Mouse (Mus musculus): ENCODE measurements around the gene Fam19a5.

Gene Fam19a5

GRCm38 (mm10) chr15:87543599-87544338 lies at the start of gene Fam19a5:
Fam19a5 (plus strand) TSS chr15:87544299.
- DNase-seq (ENCODE audit: low spot score in 2 of 2): no peak

GRCm38 (mm10) chr15:87501737-87502136 lies 42.4 kb upstream of the Fam19a5 start:
- DNase-seq (ENCODE audit: low spot score in 2 of 2): no peak

- DNase-seq (ENCODE audit: low spot score in 2 of 2): no peak
Observed at GRCm38 (mm10) chr15:87507349-87507748, 36.8 kb upstream of the Fam19a5 start.

GRCm38 (mm10) chr15:87510886-87511285 lies 33.2 kb upstream of the Fam19a5 start:
- no peak for DNase-seq (ENCODE audit: low spot score in 2 of 2)

- DNase-seq (ENCODE audit: low spot score in 2 of 2): no peak
Observed at GRCm38 (mm10) chr15:87518161-87518560, 25.9 kb upstream of the Fam19a5 start.

GRCm38 (mm10) chr15:87529271-87529670 lies 14.8 kb upstream of the Fam19a5 start:
- no peak for DNase-seq (ENCODE audit: low spot score in 2 of 2)

GRCm38 (mm10) chr15:87541656-87542055 lies 2.4 kb upstream of the Fam19a5 start:
- no peak for DNase-seq (ENCODE audit: low spot score in 2 of 2)

GRCm38 (mm10) chr15:87544401-87545129 lies 466 bp downstream of the Fam19a5 start:
- no peak for DNase-seq (ENCODE audit: low spot score in 2 of 2)

- DNase-seq (ENCODE audit: low spot score in 2 of 2): no peak
Observed at GRCm38 (mm10) chr15:87545130-87545642, 1.1 kb downstream of the Fam19a5 start.

- DNase-seq (ENCODE audit: low spot score in 2 of 2): no peak
Observed at GRCm38 (mm10) chr15:87545731-87546360, 1.7 kb downstream of the Fam19a5 start.

- peak in 1 of 2 experiments; percentile 58 for DNase-seq (ENCODE audit: low spot score in 2 of 2)
Observed at GRCm38 (mm10) chr15:87547022-87547421, 2.9 kb downstream of the Fam19a5 start.

- DNase-seq (ENCODE audit: low spot score in 2 of 2): no peak
Observed at GRCm38 (mm10) chr15:87549724-87550123, 5.6 kb downstream of the Fam19a5 start.

GRCm38 (mm10) chr15:87550756-87551155 lies 6.7 kb downstream of the Fam19a5 start:
- no peak for DNase-seq (ENCODE audit: low spot score in 2 of 2)

- no peak for DNase-seq (ENCODE audit: low spot score in 2 of 2)
Observed at GRCm38 (mm10) chr15:87551556-87551955, 7.5 kb downstream of the Fam19a5 start.

GRCm38 (mm10) chr15:87555811-87556210 lies 11.7 kb downstream of the Fam19a5 start:
- no peak for DNase-seq (ENCODE audit: low spot score in 2 of 2)

GRCm38 (mm10) chr15:87564331-87564730 lies 20.2 kb downstream of the Fam19a5 start:
- no peak for DNase-seq (ENCODE audit: low spot score in 2 of 2)

GRCm38 (mm10) chr15:87566040-87566929 lies 22.2 kb downstream of the Fam19a5 start:
- peak; percentile 46 to 66 for DNase-seq (ENCODE audit: low spot score in 2 of 2)

GRCm38 (mm10) chr15:87570182-87570581 lies 26.1 kb downstream of the Fam19a5 start:
- no peak for DNase-seq (ENCODE audit: low spot score in 2 of 2)

- DNase-seq (ENCODE audit: low spot score in 2 of 2): no peak
Observed at GRCm38 (mm10) chr15:87579861-87580260, 35.8 kb downstream of the Fam19a5 start.

- DNase-seq (ENCODE audit: low spot score in 2 of 2): no peak
Observed at GRCm38 (mm10) chr15:87583921-87584621, 40.0 kb downstream of the Fam19a5 start.

- DNase-seq (ENCODE audit: low spot score in 2 of 2): no peak
Observed at GRCm38 (mm10) chr15:87590975-87591374, 46.9 kb downstream of the Fam19a5 start.

All from frontal cortex, postnatal 14 days (tissue).